Mouse (Mus musculus) lung, embryonic 15.5 days (tissue): ENCODE data around the gene Ankrd54. TPM values are rescaled to one million over a fixed set of nuclear protein-coding genes. Genes with fewer than 3 reads are reported as not detected.

Source experiments
- ATAC-seq: fragments of 200-750 bp; cut with Nextera tagmentation; 2 replicates; pipeline ENCODE4 v1.8.0; 2017; ENCODE audit warnings: moderate number of reproducible peaks, borderline replicate concordance; ENCODE audit not compliant: low FRiP score, low TSS enrichment; ENCODE audit errors: extremely low read depth
- H3K27ac ChIP-seq: fragments of 300-500 bp; sonication (generic); 2 replicates; pipeline ENCODE4 v1.5.1; 2015; ENCODE audit warnings: moderate library complexity, mild to moderate bottlenecking, inconsistent platforms
- H3K27me3 ChIP-seq: fragments of 300-500 bp; sonication (generic); 2 replicates; pipeline ENCODE4 v1.6.1; 2015; ENCODE audit warnings: inconsistent platforms
- H3K36me3 ChIP-seq: fragments of 300-500 bp; sonication (generic); 2 replicates; pipeline ENCODE4 v1.6.1; 2015; ENCODE audit warnings: inconsistent platforms
- H3K4me1 ChIP-seq: fragments of 300-500 bp; sonication (generic); 2 replicates; pipeline ENCODE4 v1.6.1; 2015; ENCODE audit warnings: inconsistent platforms
- H3K4me2 ChIP-seq: fragments of 300-500 bp; sonication (generic); 2 replicates; pipeline ENCODE4 v1.6.1; 2015; ENCODE audit warnings: inconsistent platforms, mild to moderate bottlenecking, moderate library complexity
- H3K4me3 ChIP-seq: fragments of 300-500 bp; sonication (generic); 2 replicates; pipeline ENCODE4 v1.5.1; 2015; ENCODE audit warnings: mild to moderate bottlenecking, inconsistent platforms
- H3K9ac ChIP-seq: fragments of 300-500 bp; sonication (generic); 2 replicates; pipeline ENCODE4 v1.6.1; 2015; ENCODE audit warnings: inconsistent platforms
- H3K9me3 ChIP-seq: fragments of 300-500 bp; sonication (generic); 2 replicates; pipeline ENCODE4 v1.6.1; 2016; ENCODE audit warnings: inconsistent platforms
- WGBS: fragments of 180-500 bp; shearing (Covaris S2); methylation state at CpG from one replicate; pipeline ENCODE4 v1.1.7; 2015; 5-methylcytosine and 5-hydroxymethylcytosine counted together
- polyA plus RNA-seq: library from polyadenylated mRNA; unstranded; fragments of >200 nt; fragmentation: Nextera tagmentation; extraction: Ambion mirVana; gene quantifications from 2 replicates; pipeline ENCODE4 v1.2.1, GENCODE M21; 2015

Gene Ankrd54
- polyA plus RNA-seq, 1 experiment from 2014 or later: 61.0 TPM

DNA sequence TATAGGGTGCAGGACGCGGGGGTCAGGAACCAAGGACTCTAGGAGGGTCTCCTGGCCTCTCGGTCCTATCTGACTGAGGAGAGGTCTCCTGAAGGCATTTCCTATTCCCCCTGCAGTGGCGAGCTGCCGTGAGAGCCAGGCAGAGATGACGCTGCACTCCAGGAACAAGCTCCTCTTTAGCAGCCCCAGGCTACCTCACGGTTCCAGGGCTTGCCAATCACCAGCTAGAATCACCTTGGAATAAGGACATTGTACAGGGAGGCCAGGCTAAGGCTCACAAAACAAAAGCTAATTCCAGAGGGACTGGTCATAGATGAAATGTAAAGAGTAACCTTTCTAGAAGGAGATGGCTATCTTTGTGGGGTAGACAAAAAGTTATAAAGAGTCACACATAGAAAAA, 6.1 kb downstream of the Ankrd54 start:
- Histone ChIP-seq H3K27me3 (no peaks in the 10 kb centered on the region), H3K9ac (no peak overlapping the region), H3K9me3 (no peaks in the 10 kb centered on the region), H3K4me3 (no peak overlapping the region), H3K27ac (no peak overlapping the region), H3K4me1 (peaks cover 9% of the 10 kb centered on the region), H3K4me2 (no peak overlapping the region), H3K36me3 (peaks cover 77% of the 10 kb centered on the region)
- WGBS: 89% methylated on average over 7 of the region's 7 CpGs
- ATAC-seq: no peak

DNA sequence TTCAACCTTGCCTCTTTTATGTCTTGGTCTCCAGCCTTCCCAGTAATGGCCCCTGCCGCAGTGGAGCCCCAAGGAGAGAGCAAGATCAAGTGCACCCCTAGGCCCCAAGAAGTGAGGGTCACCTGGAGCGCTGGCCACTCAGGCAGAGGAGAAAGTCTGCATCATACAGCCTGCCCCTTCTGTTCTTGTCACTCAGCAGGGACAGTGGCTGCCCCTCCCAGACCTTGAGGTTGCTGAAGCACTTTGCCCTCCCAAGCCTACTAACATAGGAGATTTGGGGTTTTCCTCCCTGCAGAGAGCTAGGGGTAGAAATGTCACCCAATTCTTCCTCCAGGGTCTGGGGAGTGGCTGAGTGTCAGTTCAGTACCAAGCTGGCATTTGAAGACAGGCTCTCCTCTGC, 10.3 kb downstream of the Ankrd54 start:
- H3K9ac ChIP-seq: no peak overlapping the region
- H3K4me3 ChIP-seq: no peak overlapping the region
- 74% methylated on average over 2 of the region's 2 CpGs for WGBS
- no peak overlapping the region for H3K27ac ChIP-seq
- H3K4me2 ChIP-seq: no peak overlapping the region
- no peak for ATAC-seq
- peaks cover 42% of the 10 kb centered on the region for H3K36me3 ChIP-seq
- no peaks in the 10 kb centered on the region for H3K9me3 ChIP-seq
- H3K27me3 ChIP-seq: no peaks in the 10 kb centered on the region
- peaks cover 15% of the 10 kb centered on the region; the same call in 1 of the 2 replicates for H3K4me1 ChIP-seq

DNA sequence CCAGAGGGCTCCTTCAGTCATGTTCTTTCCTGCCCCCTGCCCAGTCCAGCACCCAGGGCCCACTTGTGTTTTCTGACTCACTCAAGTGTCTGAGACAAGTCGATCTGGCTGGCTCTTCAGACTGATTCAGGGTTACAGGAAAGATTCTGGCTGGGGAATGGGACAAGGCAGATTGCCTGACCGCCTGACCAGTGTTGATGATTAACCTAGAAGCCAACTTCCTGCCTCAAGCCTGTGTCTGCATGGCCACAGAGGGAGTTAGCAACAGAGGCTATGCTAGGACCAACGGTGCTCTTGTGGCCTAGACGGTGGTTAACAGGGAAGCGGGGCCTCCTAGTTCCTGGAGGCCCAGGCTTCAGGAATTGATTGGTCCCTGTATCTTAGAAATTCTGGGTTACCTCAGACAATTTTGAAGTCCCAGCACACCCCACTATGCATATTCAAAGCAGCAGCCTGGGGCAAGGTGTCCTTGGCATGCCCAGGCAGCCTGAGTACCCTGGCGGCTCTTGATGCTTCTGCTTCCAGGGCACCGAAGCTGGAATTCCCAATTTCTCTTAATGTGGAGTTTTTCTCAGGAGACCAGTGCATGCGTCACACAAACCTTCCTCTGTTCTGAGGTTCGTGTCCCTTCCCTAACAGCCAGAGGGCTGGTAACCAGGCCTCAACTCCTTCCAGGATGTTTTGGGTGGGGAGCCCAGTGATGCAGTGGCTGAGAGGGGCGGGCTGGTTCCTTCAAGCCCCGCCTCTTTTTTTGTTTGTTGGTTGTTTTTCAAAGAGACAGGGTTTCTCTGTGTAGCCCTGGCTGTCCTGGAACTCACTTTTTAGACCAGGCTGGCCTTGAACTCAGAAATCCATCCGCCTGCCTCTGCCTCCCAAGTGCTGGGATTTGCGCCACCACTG, 11.0 kb downstream of the Ankrd54 start:
- peaks cover 15% of the 10 kb centered on the region; the same call in 1 of the 2 replicates for H3K4me1 ChIP-seq
- H3K9ac ChIP-seq: no peak overlapping the region
- no peak overlapping the region for H3K4me2 ChIP-seq
- H3K9me3 ChIP-seq: no peaks in the 10 kb centered on the region
- H3K27me3 ChIP-seq: no peaks in the 10 kb centered on the region
- 55% methylated on average over 13 of the region's 13 CpGs for WGBS
- H3K36me3 ChIP-seq: peaks cover 36% of the 10 kb centered on the region
- ATAC-seq: peak; percentile 19; the same call in 1 of the 2 replicates
- H3K4me3 ChIP-seq: no peak overlapping the region
- peak overlapping the region; percentile 71 for H3K27ac ChIP-seq

DNA sequence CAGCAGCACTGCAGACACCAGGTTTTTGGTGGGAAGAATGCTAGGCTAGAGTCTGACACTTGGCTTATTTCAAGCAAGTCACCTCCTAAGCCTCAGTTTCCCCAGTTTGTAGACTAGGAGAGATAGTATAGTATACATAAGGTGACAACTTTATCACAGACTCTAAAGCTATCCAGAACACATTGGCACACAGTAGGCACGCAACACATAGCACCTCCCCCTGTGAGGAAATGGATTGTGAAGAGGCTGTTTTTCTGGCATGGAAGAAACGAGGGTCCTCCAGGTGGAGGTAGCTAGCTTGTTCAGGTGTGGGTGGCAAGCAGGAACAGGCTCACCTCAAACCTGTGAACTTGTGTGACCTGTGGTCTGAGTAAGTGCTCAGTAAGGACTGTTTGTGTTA, 11.7 kb downstream of the Ankrd54 start:
- WGBS: 46% methylated on average over 2 of the region's 2 CpGs
- Histone ChIP-seq H3K4me3 (no peak overlapping the region), H3K27ac (peak overlapping the region; percentile 71), H3K27me3 (no peaks in the 10 kb centered on the region), H3K36me3 (peaks cover 28% of the 10 kb centered on the region), H3K4me1 (peaks cover 15% of the 10 kb centered on the region; the same call in 1 of the 2 replicates), H3K4me2 (no peak overlapping the region), H3K9me3 (no peaks in the 10 kb centered on the region), H3K9ac (no peak overlapping the region)
- no peak for ATAC-seq

DNA sequence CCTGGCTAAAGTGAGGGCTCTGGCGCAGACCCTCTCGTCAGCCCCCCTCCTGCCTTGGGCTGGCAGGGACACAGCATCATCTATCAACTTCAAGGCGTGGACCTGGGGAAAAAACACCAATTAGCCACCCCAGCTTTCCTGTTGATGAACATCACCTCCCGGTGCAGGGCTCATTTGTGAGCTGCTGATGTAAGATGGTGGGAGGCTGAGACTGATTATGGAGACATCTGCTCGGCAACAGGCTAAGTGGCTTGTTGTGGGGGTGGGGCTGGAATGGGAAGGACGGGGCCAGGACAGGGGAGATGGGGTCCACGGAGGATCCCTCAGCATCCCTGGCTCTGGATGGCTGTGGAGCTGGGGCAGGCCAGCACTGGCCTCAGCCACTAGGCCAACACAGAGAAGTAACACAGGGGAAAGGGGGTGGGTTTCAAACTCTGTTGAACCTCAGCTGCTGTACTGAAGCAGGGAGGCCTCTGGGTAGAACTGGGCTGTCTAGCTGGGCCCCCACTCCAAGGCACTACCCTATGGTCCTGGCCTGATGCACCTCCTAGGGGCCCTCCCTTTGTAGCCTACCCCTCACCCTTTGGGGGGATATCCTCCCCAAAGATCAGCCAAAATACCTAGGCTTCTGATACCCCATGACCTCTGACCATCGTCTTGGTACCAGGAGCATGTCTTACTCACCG, 12.4 kb downstream of the Ankrd54 start:
- Histone ChIP-seq H3K36me3 (peaks cover 22% of the 10 kb centered on the region), H3K4me3 (no peak overlapping the region), H3K27me3 (peaks cover 4% of the 10 kb centered on the region; the same call in 1 of the 2 replicates), H3K9ac (no peak overlapping the region), H3K4me1 (peaks cover 15% of the 10 kb centered on the region; the same call in 1 of the 2 replicates), H3K4me2 (no peak overlapping the region), H3K9me3 (no peaks in the 10 kb centered on the region), H3K27ac (no peak overlapping the region)
- no peak for ATAC-seq
- WGBS: 39% methylated on average over 9 of the region's 9 CpGs

DNA sequence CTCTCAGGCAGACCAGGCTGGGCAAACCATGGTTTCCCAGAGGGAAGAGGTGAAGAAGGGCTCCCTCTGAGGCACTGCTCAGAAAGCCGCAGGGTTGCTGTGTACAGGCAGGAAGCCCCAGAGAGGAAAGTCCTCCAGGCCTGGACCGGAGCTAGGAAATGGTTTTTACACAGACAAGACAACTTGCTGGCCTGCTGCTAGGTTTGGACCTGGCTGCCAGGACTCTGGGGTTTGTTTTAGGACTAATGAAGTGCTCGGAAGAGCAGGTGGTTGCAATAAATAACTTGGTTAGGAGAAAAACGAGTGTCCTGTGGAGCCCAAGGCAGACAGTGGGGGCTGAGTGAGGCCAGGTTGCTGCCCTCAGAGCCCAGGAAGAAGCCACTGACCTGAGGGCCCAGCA, 14.5 kb downstream of the Ankrd54 start:
- H3K9me3 ChIP-seq: no peaks in the 10 kb centered on the region
- H3K4me2 ChIP-seq: no peak overlapping the region
- peaks cover under 1% of the 10 kb centered on the region; the same call in 1 of the 2 replicates for H3K36me3 ChIP-seq
- H3K9ac ChIP-seq: no peak overlapping the region
- no peak overlapping the region for H3K27ac ChIP-seq
- ATAC-seq: no peak
- 60% methylated on average over 4 of the region's 4 CpGs for WGBS
- no peak overlapping the region for H3K4me3 ChIP-seq
- H3K4me1 ChIP-seq: peaks cover 16% of the 10 kb centered on the region
- H3K27me3 ChIP-seq: peaks cover 18% of the 10 kb centered on the region

DNA sequence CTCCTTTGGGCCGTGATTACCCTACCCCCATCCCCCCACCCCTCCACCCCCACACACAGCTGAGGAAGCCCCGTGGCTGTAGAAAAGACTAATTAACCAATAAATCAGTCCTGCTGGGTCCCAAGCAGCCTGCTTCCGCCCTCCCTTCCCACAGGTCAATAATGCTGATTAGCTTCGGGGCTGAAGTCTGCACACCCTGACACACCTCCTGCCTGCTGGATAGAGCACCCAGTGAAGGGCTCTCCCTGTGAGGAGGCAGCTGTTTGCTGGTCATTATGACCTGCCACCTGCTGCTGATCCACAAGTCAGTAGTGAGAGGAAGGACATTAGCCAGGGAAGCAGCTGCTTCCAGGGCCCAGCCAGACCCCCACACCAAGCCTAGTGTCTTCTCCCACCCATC, 17.9 kb downstream of the Ankrd54 start:
- no peak for ATAC-seq
- Histone ChIP-seq H3K9me3 (no peaks in the 10 kb centered on the region), H3K4me3 (no peak overlapping the region), H3K4me1 (peaks cover 19% of the 10 kb centered on the region), H3K36me3 (no peaks in the 10 kb centered on the region), H3K4me2 (no peak overlapping the region), H3K27me3 (peaks cover 52% of the 10 kb centered on the region), H3K27ac (no peak overlapping the region), H3K9ac (no peak overlapping the region)
- 38% methylated on average over 4 of the region's 4 CpGs for WGBS

DNA sequence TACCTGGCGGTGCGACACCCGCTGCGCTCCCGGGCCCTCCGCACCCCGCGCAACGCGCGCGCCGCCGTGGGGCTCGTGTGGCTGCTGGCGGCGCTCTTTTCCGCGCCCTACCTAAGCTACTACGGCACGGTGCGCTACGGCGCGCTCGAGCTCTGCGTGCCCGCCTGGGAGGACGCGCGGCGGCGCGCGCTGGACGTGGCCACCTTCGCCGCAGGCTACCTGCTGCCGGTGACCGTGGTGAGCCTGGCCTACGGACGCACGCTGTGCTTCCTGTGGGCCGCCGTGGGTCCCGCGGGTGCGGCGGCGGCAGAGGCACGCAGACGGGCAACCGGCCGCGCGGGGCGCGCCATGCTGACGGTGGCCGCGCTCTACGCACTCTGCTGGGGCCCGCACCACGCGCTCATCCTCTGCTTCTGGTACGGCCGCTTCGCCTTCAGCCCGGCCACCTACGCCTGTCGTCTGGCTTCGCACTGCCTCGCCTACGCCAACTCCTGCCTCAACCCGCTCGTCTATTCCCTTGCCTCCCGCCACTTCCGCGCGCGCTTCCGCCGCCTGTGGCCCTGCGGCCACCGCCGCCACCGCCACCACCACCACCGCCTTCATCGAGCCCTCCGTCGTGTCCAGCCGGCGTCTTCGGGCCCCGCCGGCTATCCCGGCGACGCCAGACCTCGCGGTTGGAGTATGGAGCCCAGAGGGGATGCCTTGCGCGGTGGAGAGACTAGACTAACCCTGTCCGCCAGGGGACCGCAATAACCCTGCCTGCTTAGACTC, 19.8 kb downstream of the Ankrd54 start:
- ATAC-seq: no peak
- peak overlapping the region; percentile 31 for H3K9ac ChIP-seq
- H3K9me3 ChIP-seq: no peaks in the 10 kb centered on the region
- WGBS: under 1% methylated on average over 89 of the region's 105 CpGs
- H3K4me2 ChIP-seq: peak overlapping the region; percentile 99
- H3K27ac ChIP-seq: no peak overlapping the region
- H3K27me3 ChIP-seq: peaks cover 56% of the 10 kb centered on the region
- peaks cover 28% of the 10 kb centered on the region for H3K4me1 ChIP-seq
- H3K4me3 ChIP-seq: peak overlapping the region; percentile 56
- no peaks in the 10 kb centered on the region for H3K36me3 ChIP-seq

DNA sequence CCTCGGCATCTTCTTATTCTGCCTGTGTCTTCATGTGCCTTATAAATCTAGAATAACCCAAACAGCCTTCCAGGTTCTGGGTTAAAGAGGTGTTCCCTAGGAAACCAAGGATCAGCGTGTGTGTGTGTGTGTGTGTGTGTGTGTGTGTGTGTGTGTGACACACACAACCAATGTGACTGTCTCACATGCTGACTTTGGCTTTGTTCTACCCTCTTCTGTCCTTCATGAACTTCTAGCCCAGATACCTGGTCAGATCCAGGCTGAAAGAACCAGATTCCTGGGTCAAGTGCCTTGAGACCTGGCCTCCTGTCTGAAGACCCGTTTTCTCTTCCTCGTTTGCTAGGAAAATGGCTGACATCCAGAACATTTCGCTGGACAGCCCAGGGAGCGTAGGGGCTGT, 21.1 kb downstream of the Ankrd54 start, which contains the start of gene Galr3:
Galr3 (plus strand) TSS at position 301 of the 400 bp plus-strand sequence.
- ATAC-seq: no peak
- H3K27me3 ChIP-seq: peaks cover 56% of the 10 kb centered on the region
- peak within 1 kb of the TSS; percentile 99 for H3K4me2 ChIP-seq
- H3K4me1 ChIP-seq: peaks cover 31% of the 10 kb centered on the region
- H3K9ac ChIP-seq: peak within 1 kb of the TSS; percentile 31
- WGBS: 74% methylated on average over 6 of the region's 6 CpGs
- peak within 1 kb of the TSS; percentile 56 for H3K4me3 ChIP-seq
- no peaks in the 10 kb centered on the region for H3K9me3 ChIP-seq
- no peak within 1 kb of the TSS for H3K27ac ChIP-seq
- H3K36me3 ChIP-seq: no peaks in the 10 kb centered on the region; the same call in 1 of the 2 replicates

DNA sequence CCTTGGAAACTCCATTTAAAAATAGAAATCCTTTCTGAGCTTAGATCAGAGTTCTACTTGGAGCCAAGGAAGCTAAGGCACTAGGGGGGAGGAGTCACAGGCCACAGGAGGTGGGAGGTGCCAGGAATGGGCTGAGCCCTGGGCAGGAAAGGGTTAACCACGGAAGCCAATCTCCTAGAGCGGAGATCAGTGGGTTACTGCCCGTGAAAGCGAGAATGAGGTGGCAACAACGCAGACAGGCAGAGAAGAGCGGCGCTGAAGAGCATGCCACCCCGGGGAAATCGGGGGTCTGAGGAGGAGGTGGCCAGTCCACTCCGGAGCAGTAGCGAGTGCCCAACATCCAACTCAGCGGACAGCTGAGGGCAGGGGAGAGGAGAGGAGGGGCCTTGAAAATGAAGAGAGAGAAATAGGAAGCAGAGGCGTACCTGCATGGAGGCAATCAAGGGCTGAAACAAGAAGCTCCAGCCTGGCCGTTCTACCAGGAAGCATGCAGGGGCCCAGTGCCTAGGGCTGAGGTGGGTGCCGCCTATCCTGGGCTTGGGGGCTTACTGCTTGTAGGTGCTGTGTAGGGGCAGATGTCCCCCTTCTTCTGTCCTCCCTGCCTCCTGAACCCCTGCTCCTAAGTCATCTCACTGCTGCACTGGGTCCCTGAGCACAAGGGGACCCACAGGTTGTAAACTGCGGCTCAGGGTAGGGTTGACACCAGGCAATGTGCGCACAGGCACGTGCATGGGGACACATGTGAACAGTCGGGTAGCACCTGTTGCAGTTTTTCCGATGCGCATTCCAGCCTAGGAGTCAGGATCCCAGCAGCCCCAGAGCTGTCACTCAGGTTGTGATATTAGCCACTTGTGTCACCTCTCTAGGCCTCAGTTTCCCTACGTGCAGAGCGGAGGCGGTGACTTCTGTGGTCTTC, 21.9 kb downstream of the Ankrd54 start:
- H3K9ac ChIP-seq: no peak overlapping the region
- no peaks in the 10 kb centered on the region; the same call in 1 of the 2 replicates for H3K36me3 ChIP-seq
- no peak overlapping the region for H3K27ac ChIP-seq
- 15% methylated on average over 24 of the region's 24 CpGs for WGBS
- peak overlapping the region; percentile 50 for H3K4me2 ChIP-seq
- peak overlapping the region; percentile 22 for H3K4me3 ChIP-seq
- H3K9me3 ChIP-seq: no peaks in the 10 kb centered on the region
- peaks cover 55% of the 10 kb centered on the region for H3K27me3 ChIP-seq
- H3K4me1 ChIP-seq: peaks cover 31% of the 10 kb centered on the region
- ATAC-seq: no peak
